Mouse (Mus musculus) neural tube, embryonic 15.5 days (tissue): ENCODE data around the gene Atxn3. TPM values are rescaled to one million over a fixed set of nuclear protein-coding genes. Genes with fewer than 3 reads are reported as not detected.
A peak's percentile ranks its signal among the peaks of the same experiment; 100 is the strongest.
"Not testable (repeated sequence)": the region's sequence is repeated elsewhere in the genome, so short reads cannot be mapped to it uniquely, and the experiment has no call there.

Source experiments
- ATAC-seq: fragments of 200-750 bp; cut with Nextera tagmentation; 2 replicates; pipeline ENCODE4 v1.8.0; 2017; ENCODE audit warnings: mild to moderate bottlenecking, moderate TSS enrichment, moderate library complexity; ENCODE audit not compliant: low FRiP score
- H3K27ac ChIP-seq: fragments of 300-500 bp; sonication (generic); replicated peaks from 2 replicates; pipeline ENCODE4 v1.5.1; 2015; ENCODE audit warnings: mild to moderate bottlenecking, inconsistent platforms
- H3K27me3 ChIP-seq: fragments of 300-500 bp; sonication (generic); replicated peaks from 2 replicates; pipeline ENCODE4 v1.6.1; 2015; ENCODE audit warnings: inconsistent platforms
- H3K36me3 ChIP-seq: fragments of 300-500 bp; sonication (generic); 2 replicates; pipeline ENCODE4 v1.6.1; 2015; ENCODE audit warnings: inconsistent platforms
- H3K4me1 ChIP-seq: fragments of 300-500 bp; sonication (generic); 2 replicates; pipeline ENCODE4 v1.6.1; 2015; ENCODE audit warnings: inconsistent platforms
- H3K4me2 ChIP-seq: fragments of 300-500 bp; sonication (generic); 2 replicates; pipeline ENCODE4 v1.6.1; 2015; ENCODE audit warnings: inconsistent platforms, mild to moderate bottlenecking, moderate library complexity
- H3K4me3 ChIP-seq: fragments of 300-500 bp; sonication (generic); replicated peaks from 2 replicates; pipeline ENCODE4 v1.5.1; 2015; ENCODE audit warnings: mild to moderate bottlenecking, inconsistent platforms
- H3K9ac ChIP-seq: fragments of 300-500 bp; sonication (generic); replicated peaks from 2 replicates; pipeline ENCODE4 v1.6.1; 2015; ENCODE audit warnings: mild to moderate bottlenecking, inconsistent platforms
- H3K9me3 ChIP-seq: fragments of 300-500 bp; sonication (generic); replicated peaks from 2 replicates; pipeline ENCODE4 v1.6.1; 2016; ENCODE audit warnings: inconsistent platforms
- WGBS: fragments of 180-500 bp; shearing (Covaris S2); methylation state at CpG from one replicate; pipeline ENCODE4 v1.1.7; 2015; ENCODE audit warnings: mixed read lengths; 5-methylcytosine and 5-hydroxymethylcytosine counted together
- polyA plus RNA-seq: library from polyadenylated mRNA; unstranded; fragments of >200 nt; fragmentation: Nextera tagmentation; extraction: Ambion mirVana; gene quantifications from 2 replicates; pipeline ENCODE4 v1.2.1, GENCODE M21; 2015

Gene Atxn3
- polyA plus RNA-seq, 1 experiment from 2014 or later: 9.8 TPM

- ATAC-seq, H3K36me3 ChIP-seq, H3K4me2 ChIP-seq, H3K9me3 ChIP-seq, H3K27me3 ChIP-seq, H3K9ac ChIP-seq, H3K4me3 ChIP-seq, H3K27ac ChIP-seq: not testable (repeated sequence)
- 98% methylated on average over 8 of the region's 8 CpGs for WGBS
- H3K4me1 ChIP-seq: peaks cover 16% of the 10 kb centered on the region
These were observed 2.2 kb downstream of the Atxn3 start for GRCm38 (mm10) chr12:101955821-101956220.

- Histone ChIP-seq H3K9ac (no peak overlapping the region), H3K36me3 (peaks cover 25% of the 10 kb centered on the region), H3K4me3 (no peak overlapping the region), H3K27ac (no peak overlapping the region), H3K4me2 (no peak overlapping the region), H3K4me1 (no peaks in the 10 kb centered on the region), H3K27me3 (no peaks in the 10 kb centered on the region), H3K9me3 (no peaks in the 10 kb centered on the region)
- no peak for ATAC-seq
- WGBS: 69% methylated on average over 4 of the region's 4 CpGs
These were observed 9.2 kb downstream of the Atxn3 start for GRCm38 (mm10) chr12:101948801-101949200.

- no peaks in the 10 kb centered on the region for H3K4me1 ChIP-seq
- no peak overlapping the region for H3K4me3 ChIP-seq
- no peaks in the 10 kb centered on the region for H3K27me3 ChIP-seq
- WGBS: 83% methylated on average over 8 of the region's 8 CpGs
- H3K27ac ChIP-seq: no peak overlapping the region
- H3K36me3 ChIP-seq: peaks cover 29% of the 10 kb centered on the region
- no peaks in the 10 kb centered on the region for H3K9me3 ChIP-seq
- ATAC-seq: no peak
- no peak overlapping the region for H3K9ac ChIP-seq
- no peak overlapping the region for H3K4me2 ChIP-seq
These were observed 10.1 kb downstream of the Atxn3 start for GRCm38 (mm10) chr12:101947986-101948385.

- Histone ChIP-seq H3K9me3 (no peaks in the 10 kb centered on the region), H3K27ac (no peak overlapping the region), H3K4me2 (no peak overlapping the region), H3K36me3 (peaks cover 66% of the 10 kb centered on the region), H3K4me3 (no peak overlapping the region), H3K27me3 (no peaks in the 10 kb centered on the region), H3K4me1 (no peaks in the 10 kb centered on the region), H3K9ac (no peak overlapping the region)
- no peak for ATAC-seq
- 87% methylated on average over 7 of the region's 7 CpGs for WGBS
These were observed 20.5 kb downstream of the Atxn3 start for GRCm38 (mm10) chr12:101937572-101937971.

GRCm38 (mm10) chr12:101935223-101935622, 22.8 kb downstream of the Atxn3 start:
- no peaks in the 10 kb centered on the region for H3K9me3 ChIP-seq
- WGBS: over 99% methylated on average over 3 of the region's 3 CpGs
- H3K9ac ChIP-seq: no peak overlapping the region
- no peak overlapping the region for H3K27ac ChIP-seq
- H3K36me3 ChIP-seq: peaks cover 67% of the 10 kb centered on the region
- no peaks in the 10 kb centered on the region for H3K4me1 ChIP-seq
- no peak overlapping the region for H3K4me2 ChIP-seq
- H3K27me3 ChIP-seq: no peaks in the 10 kb centered on the region
- no peak for ATAC-seq
- H3K4me3 ChIP-seq: no peak overlapping the region

GRCm38 (mm10) chr12:101928423-101928822, 29.6 kb downstream of the Atxn3 start:
- Histone ChIP-seq H3K9ac (no peak overlapping the region), H3K4me1 (no peaks in the 10 kb centered on the region), H3K4me2 (no peak overlapping the region), H3K36me3 (peaks cover 82% of the 10 kb centered on the region), H3K27me3 (no peaks in the 10 kb centered on the region), H3K27ac (no peak overlapping the region), H3K4me3 (no peak overlapping the region), H3K9me3 (no peaks in the 10 kb centered on the region)
- ATAC-seq: no peak
- 88% methylated on average over 1 of the region's 1 CpGs for WGBS

- no peak for ATAC-seq
- H3K36me3 ChIP-seq: peaks cover 62% of the 10 kb centered on the region
- 88% methylated on average over 6 of the region's 6 CpGs for WGBS
These were observed 35.7 kb downstream of the Atxn3 start for GRCm38 (mm10) chr12:101922313-101922712.

GRCm38 (mm10) chr12:101919847-101920246, 38.2 kb downstream of the Atxn3 start:
- no peak overlapping the region for H3K4me3 ChIP-seq
- no peaks in the 10 kb centered on the region for H3K27me3 ChIP-seq
- no peak overlapping the region for H3K9ac ChIP-seq
- no peaks in the 10 kb centered on the region for H3K4me1 ChIP-seq
- no peak for ATAC-seq
- H3K36me3 ChIP-seq: peaks cover 39% of the 10 kb centered on the region
- no peaks in the 10 kb centered on the region for H3K9me3 ChIP-seq
- H3K27ac ChIP-seq: no peak overlapping the region
- H3K4me2 ChIP-seq: no peak overlapping the region
- WGBS: 91% methylated on average over 3 of the region's 3 CpGs

More at GRCm38 (mm10) chr12:101922313-101922712, 35.7 kb downstream of the Atxn3 start:
- H3K27me3 ChIP-seq: no peaks in the 10 kb centered on the region
- no peak overlapping the region for H3K4me3 ChIP-seq
- H3K4me1 ChIP-seq: no peaks in the 10 kb centered on the region
- H3K4me2 ChIP-seq: no peak overlapping the region
- H3K9ac ChIP-seq: no peak overlapping the region
- no peak overlapping the region for H3K27ac ChIP-seq
- H3K9me3 ChIP-seq: no peaks in the 10 kb centered on the region

- Histone ChIP-seq H3K36me3 (peaks cover 14% of the 10 kb centered on the region; the same call in 1 of the 2 replicates), H3K9ac (no peak overlapping the region), H3K4me2 (no peak overlapping the region), H3K4me1 (peaks cover 8% of the 10 kb centered on the region), H3K9me3 (no peaks in the 10 kb centered on the region), H3K27ac (no peak overlapping the region), H3K4me3 (no peak overlapping the region), H3K27me3 (no peaks in the 10 kb centered on the region)
- ATAC-seq: no peak
These were observed 40.9 kb downstream of the Atxn3 start for GRCm38 (mm10) chr12:101917165-101917564.

GRCm38 (mm10) chr12:101912626-101913490, 45.2 kb downstream of the Atxn3 start, which contains the start of gene Trip11:
Gene Trip11 (minus strand): TSS chr12:101913267.
- under 1% methylated on average over 69 of the region's 69 CpGs for WGBS
- peaks cover 27% of the 10 kb centered on the region for H3K4me1 ChIP-seq
- peak within 1 kb of the TSS; percentile 80 for H3K9ac ChIP-seq
- H3K4me2 ChIP-seq: peak within 1 kb of the TSS; percentile 62
- ATAC-seq: peak; percentile 97
- H3K36me3 ChIP-seq: peaks cover 6% of the 10 kb centered on the region
- H3K4me3 ChIP-seq: peak within 1 kb of the TSS; percentile 84
- H3K27me3 ChIP-seq: no peaks in the 10 kb centered on the region
- H3K9me3 ChIP-seq: no peaks in the 10 kb centered on the region
- H3K27ac ChIP-seq: peak within 1 kb of the TSS; percentile 91

- Histone ChIP-seq H3K9me3 (no peaks in the 10 kb centered on the region), H3K4me3 (peak overlapping the region; percentile 84), H3K36me3 (peaks cover 4% of the 10 kb centered on the region; the same call in 1 of the 2 replicates), H3K4me2 (peak overlapping the region; percentile 62), H3K27me3 (no peaks in the 10 kb centered on the region), H3K4me1 (peaks cover 27% of the 10 kb centered on the region), H3K9ac (peak overlapping the region; percentile 80; the same call in 1 of the 2 replicates), H3K27ac (no peak overlapping the region)
- ATAC-seq: no peak
- 86% methylated on average over 3 of the region's 3 CpGs for WGBS
These were observed 46.7 kb downstream of the Atxn3 start for GRCm38 (mm10) chr12:101911346-101911745.

- 96% methylated on average over 6 of the region's 6 CpGs for WGBS
These were observed 47.7 kb downstream of the Atxn3 start for GRCm38 (mm10) chr12:101910360-101910759.

More at GRCm38 (mm10) chr12:101910360-101910759, 47.7 kb downstream of the Atxn3 start:
- H3K36me3 ChIP-seq: peaks cover 8% of the 10 kb centered on the region
- H3K4me3 ChIP-seq: no peak overlapping the region
- H3K9me3 ChIP-seq: no peaks in the 10 kb centered on the region
- no peak overlapping the region for H3K27ac ChIP-seq
- no peak for ATAC-seq
- H3K9ac ChIP-seq: no peak overlapping the region
- H3K4me2 ChIP-seq: no peak overlapping the region
- no peaks in the 10 kb centered on the region for H3K27me3 ChIP-seq
- peaks cover 27% of the 10 kb centered on the region for H3K4me1 ChIP-seq
